Mouse (Mus musculus): ENCODE measurements at regions not wholly inside any gene's neighbourhood (a gene's known extent, or its start where the extent isn't known, plus 50 kb on each side); places are given as distances from the start of the nearest gene placed in this dataset.
"Not testable (repeated sequence)": the region's sequence is repeated elsewhere in the genome, so short reads cannot be mapped to it uniquely, and the experiment has no call there.

- DNase-seq (ENCODE audit: low read depth, low spot score): no peak
These were observed 567.3 kb downstream of the Cntn3 start for GRCm38 (mm10) chr6:102005627-102006026.

- no peak for DNase-seq (ENCODE audit: low read depth, low spot score)
These were observed 574.7 kb downstream of the Cntn3 start for GRCm38 (mm10) chr6:101998181-101998580.

- DNase-seq (ENCODE audit: low read depth, low spot score): no peak
These were observed 575.3 kb downstream of the Cntn3 start for GRCm38 (mm10) chr6:101997629-101998028.

GRCm38 (mm10) chr6:101992815-101993214, 580.1 kb downstream of the Cntn3 start:
- no peak for DNase-seq (ENCODE audit: low read depth, low spot score)

GRCm38 (mm10) chr6:101981656-101982055, 591.2 kb downstream of the Cntn3 start:
- no peak for DNase-seq (ENCODE audit: low read depth, low spot score)

GRCm38 (mm10) chr6:101979213-101979612, 593.7 kb downstream of the Cntn3 start:
- DNase-seq (ENCODE audit: low read depth, low spot score): no peak

GRCm38 (mm10) chr6:101964941-101965340, 587.2 kb upstream of the Pdzrn3 start:
- no peak for DNase-seq (ENCODE audit: low read depth, low spot score)

GRCm38 (mm10) chr6:101961476-101961875, 583.8 kb upstream of the Pdzrn3 start:
- not testable (repeated sequence) for DNase-seq (ENCODE audit: low read depth, low spot score)

- DNase-seq (ENCODE audit: low read depth, low spot score): no peak
These were observed 572.0 kb upstream of the Pdzrn3 start for GRCm38 (mm10) chr6:101949681-101950080.

- no peak for DNase-seq (ENCODE audit: low read depth, low spot score)
These were observed 571.3 kb upstream of the Pdzrn3 start for GRCm38 (mm10) chr6:101948950-101949349.

GRCm38 (mm10) chr6:101940266-101940866, 562.7 kb upstream of the Pdzrn3 start:
- no peak for DNase-seq (ENCODE audit: low read depth, low spot score)

GRCm38 (mm10) chr6:101938393-101938985, 560.8 kb upstream of the Pdzrn3 start:
- DNase-seq (ENCODE audit: low read depth, low spot score): no peak

- no peak for DNase-seq (ENCODE audit: low read depth, low spot score)
These were observed 560.0 kb upstream of the Pdzrn3 start for GRCm38 (mm10) chr6:101937467-101938392.

- DNase-seq (ENCODE audit: low read depth, low spot score): no peak
These were observed 554.1 kb upstream of the Pdzrn3 start for GRCm38 (mm10) chr6:101931768-101932167.

GRCm38 (mm10) chr6:101921686-101922085, 544.0 kb upstream of the Pdzrn3 start:
- DNase-seq (ENCODE audit: low read depth, low spot score): no peak

- no peak for DNase-seq (ENCODE audit: low read depth, low spot score)
These were observed 543.5 kb upstream of the Pdzrn3 start for GRCm38 (mm10) chr6:101921186-101921585.

GRCm38 (mm10) chr6:101918914-101919313, 541.2 kb upstream of the Pdzrn3 start:
- no peak for DNase-seq (ENCODE audit: low read depth, low spot score)

- no peak for DNase-seq (ENCODE audit: low read depth, low spot score)
These were observed 527.3 kb upstream of the Pdzrn3 start for GRCm38 (mm10) chr6:101905029-101905342.

GRCm38 (mm10) chr6:101904234-101905028, 526.7 kb upstream of the Pdzrn3 start:
- no peak for DNase-seq (ENCODE audit: low read depth, low spot score)

- no peak for DNase-seq (ENCODE audit: low read depth, low spot score)
These were observed 524.6 kb upstream of the Pdzrn3 start for GRCm38 (mm10) chr6:101902276-101902675.

- DNase-seq (ENCODE audit: low read depth, low spot score): no peak
These were observed 520.8 kb upstream of the Pdzrn3 start for GRCm38 (mm10) chr6:101898544-101898943.

GRCm38 (mm10) chr6:101890655-101891054, 513.0 kb upstream of the Pdzrn3 start:
- DNase-seq (ENCODE audit: low read depth, low spot score): no peak

Data from embryo, embryonic 11.5 days (tissue).